Mouse (Mus musculus): ENCODE data around the gene Fbxl3.

Fbxl3 gene

DNA sequence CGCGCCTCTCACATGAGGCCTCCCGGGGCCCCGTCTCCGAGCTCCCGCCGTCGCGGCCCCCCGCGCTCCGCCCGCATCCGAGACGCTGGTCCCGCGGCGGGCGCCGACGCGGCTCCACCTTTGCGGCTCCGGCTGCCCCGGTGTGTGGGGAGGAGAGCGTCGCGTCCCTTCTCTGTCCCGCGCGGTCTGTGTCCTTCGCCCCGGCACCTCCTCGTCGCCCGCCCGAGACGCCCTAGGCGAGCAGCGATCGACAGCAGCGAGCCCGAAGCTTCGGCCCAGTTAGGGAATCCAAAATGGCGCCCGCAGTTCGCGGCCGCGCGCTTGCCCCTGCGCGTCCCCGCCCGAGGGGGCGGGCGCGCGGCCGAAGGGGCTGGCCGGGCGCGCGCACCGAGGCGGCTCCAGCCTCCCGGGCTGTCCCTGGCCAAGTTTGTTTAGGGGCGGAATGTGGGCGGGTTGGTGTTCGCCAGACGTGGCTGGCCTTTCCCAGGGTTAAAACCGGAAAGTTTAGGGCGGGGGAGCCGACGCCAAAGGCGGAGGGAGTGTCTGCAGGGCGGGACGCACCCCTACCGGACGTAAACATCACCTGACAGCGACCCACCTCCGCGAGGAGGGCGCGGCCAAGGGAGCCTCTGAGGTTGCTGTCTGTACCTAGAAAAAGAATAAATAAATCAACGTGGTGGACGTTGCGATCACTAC, at the start of gene Fbxl3:
TSS of gene Fbxl3 (minus strand) at position 329 of the 696 bp plus-strand sequence.
- peak; percentile 82 for DNase-seq (ENCODE audit: low spot score)

DNA sequence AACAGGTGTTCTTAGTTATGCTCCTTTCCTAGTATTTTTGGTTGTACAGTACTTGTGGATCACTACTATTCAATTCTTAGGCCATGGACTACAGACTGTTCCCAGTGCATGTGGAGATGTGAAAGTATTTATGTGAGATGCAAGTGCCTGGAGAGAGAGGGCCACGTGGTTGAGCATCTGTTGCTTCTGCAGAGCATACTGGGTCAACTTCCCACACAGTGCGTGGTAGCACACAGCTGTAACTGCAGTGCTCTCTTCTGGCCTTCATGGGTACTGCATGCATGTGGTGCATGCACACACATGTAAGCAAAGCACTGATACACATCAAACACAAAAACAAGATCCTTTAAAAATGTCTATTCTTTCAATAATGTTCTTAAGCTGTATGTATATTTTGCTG, 32.6 kb upstream of the Fbxl3 start:
- DNase-seq (ENCODE audit: low spot score), result no peak

DNA sequence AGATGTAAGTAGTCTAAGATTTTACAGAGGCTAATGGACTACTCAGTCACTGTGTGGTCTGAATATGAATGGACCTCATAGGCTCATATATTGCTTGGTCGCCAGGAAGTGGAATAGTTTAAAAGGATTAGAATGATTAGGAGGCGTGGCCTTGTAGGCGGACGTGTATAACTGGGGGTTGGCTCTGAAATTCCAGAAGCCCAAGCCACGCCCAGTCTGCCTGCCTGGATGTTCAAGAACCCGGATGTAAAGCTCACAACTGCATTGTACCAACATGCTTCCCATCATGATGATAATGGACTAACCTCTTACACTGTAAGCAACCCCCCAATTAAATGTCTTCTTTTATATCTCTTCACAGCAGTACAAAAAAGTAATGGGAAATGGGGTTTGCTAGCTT, 26.4 kb upstream of the Fbxl3 start:
- no peak for DNase-seq (ENCODE audit: low spot score)

DNA sequence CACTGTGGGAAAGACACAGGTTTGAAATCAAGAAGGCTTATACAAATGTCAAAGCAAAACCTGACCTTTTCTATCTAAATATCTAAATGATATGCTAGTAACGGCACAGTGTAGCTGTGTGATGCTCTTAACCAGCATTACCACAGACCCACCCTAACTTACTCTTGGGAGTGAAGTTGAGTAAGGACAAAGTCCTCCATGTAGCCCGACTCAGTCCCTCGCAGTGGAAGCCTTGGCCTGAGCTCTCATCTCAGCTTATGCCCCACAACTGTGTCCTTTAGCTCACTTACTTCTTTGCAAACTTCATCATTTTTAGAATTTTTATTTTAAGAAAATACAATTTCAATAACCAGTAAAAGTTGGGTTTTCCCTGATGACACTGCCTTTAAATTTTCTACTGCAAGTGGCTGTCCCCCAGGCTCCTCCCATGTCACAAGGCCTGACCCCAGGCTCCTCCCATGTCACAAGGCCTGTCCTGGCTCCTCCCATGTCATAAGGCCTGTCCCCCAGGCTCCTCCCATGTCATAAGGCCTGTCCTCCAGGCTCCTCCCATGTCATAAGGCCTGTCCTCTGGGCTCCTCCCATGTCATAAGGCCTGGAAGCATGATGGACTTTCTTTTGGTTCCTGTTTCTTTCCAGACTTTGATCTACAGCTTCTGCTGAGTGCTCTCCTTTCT, 15.8 kb upstream of the Fbxl3 start:
- DNase-seq (ENCODE audit: low spot score), result no peak

DNA sequence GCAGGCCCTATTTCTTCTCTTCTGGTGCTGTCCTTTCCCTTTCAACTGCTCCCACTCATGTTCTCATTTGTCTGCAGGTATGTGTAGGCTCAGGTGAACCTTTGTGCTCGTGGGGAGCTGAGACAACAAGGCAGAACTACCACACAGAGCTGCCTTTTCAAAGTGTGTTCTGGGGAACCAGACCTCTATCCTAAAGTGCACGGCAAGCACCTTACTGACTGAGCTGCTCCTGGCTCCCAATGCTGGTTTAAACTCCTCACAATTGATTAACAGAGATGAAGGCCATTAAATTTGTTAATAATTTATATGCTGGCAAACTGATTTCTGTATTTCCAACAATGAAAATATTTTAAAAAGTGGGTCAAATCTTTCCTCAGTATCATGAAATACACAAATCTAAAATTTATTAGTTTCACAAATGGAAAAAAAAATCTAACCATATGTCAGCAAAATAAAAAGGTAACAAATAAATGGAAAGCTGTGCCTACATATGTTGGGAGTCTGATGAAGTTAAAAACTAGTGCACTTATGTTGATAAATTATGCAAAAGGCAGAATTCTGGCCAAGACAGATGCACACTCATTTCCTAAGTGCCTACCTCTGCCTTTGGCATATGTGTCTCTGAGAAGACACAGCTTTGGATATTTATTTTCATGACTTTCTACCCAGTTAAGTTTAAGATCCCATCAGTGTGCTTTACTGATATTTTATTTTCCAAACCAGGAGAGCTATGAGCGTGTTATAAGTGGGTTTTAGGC, 13.4 kb upstream of the Fbxl3 start:
- no peak for DNase-seq (ENCODE audit: low spot score)

DNA sequence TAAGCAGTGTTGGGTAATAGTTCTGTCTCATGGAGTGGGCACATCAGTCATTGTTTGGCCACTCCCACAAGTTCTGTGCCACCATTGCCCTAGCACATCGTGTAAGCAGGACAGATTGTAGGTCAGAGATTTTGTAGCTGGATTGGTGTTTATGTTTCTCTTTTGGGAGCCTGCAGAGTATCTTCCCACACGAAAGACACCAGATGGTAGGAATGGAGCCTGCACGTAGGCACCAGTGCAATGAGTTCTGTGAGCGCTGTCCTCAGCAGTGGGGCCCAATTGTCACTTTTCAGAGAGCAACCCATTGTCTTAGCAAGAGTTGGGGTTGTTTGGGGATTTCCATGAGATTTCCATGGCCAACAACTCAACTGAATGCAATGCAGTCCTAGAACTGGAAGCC, 10.6 kb upstream of the Fbxl3 start:
- DNase-seq (ENCODE audit: low spot score), result no peak

DNA sequence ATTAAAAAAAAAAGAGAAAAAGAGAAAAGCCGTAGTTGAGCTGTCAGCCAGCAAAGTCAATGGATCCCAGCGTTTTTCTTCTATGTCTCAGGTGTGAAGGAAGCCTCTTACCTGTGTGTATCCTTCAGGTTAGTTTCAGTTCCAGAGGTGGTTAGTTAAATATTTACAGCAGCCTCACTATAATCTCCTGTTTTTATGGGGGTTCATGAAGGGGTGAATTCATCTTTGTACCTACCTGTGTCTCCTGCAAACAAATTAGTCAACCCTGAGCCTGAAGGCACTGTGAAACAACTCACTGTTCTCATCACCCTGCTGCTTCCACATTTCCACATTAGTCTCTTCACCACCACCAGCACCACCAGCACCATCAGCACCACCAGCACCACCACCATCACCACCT, 6.9 kb upstream of the Fbxl3 start:
- DNase-seq (ENCODE audit: low spot score), result no peak

DNA sequence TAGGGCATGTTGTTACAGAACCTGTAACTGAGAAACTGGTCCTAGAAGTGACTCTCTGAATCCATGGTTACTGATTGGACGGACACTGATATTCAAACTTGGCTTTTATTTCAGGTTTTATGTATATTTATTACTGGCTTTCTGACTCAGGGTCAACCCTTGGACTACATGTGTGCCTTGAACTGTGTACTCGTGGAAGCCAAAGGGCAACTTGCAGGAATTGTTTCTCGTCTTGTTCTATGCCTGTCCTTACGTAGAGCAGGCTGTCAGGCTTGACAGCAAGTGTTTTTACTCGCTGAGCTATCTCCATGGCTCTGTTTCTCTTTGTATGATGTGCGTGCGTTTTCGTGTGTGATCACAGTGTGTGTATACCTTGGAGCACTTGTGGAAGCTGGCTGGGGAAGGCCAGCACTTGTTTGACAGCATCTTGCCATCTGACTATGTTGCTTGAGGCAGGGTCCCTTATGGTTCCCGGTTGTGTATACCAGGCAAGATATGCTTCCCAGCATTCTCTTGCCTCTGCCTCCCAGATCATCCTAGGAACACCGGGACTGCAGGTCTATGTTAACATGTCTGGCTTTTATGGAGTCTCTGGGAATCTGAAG, 3.5 kb upstream of the Fbxl3 start:
- DNase-seq (ENCODE audit: low spot score), result no peak

DNA sequence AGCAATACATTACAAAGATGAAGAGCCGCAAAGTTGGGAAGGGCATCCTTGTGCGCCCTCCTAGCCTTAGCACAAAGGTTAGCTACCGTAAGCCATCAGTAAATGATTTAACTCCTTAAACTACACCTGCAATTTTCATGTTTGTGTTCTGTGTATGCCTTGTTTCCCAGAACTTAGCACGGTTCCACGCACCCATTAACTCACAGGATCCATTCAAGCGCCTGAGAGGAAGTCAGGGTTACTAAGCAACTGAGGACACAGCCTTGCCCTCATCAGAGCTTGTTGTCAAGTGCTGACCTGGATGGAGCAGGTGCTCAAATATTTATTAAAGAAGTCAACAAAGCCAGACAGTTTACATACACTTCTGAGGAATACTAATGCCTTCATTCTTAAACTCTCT, 2.9 kb upstream of the Fbxl3 start:
- no peak for DNase-seq (ENCODE audit: low spot score)

DNA sequence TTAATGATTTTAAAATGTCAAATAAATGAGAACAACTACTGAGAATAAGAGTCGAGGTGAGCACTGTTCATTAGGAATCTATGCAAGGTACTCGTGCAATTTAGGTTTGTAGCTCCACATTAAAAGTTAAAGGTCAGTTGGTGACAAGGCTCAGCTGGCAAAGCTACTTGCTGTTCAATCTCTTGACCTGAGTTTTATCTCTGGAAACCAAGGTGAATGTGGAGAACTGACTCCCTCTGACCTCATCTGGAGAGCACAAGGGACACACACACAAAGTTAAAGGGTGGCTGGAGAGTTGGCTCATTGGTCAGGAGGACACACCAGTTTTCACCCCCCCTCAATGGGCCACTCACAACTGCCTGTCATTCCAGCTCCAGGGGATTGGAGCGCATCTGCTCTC, 1.8 kb upstream of the Fbxl3 start:
- DNase-seq (ENCODE audit: low spot score), result no peak

DNA sequence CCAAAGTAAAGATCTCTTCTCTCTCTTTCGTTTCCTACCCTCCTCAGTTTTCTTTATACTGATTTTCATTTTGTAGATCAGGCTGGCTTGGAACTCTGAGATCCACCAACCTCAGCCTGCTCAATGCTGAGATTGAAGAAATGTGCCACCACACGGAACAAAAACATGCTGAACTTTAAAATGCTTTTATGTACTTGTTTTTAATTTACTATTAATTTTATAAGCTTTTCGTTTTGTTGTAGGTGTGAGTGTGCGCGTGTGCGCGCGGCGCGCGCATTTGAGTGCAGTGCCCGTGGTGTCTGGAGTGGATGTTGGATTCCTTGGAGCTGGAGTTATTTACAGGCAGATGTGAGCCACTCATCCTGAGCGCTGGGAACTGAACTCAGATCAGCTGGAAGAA, 930 bp upstream of the Fbxl3 start:
- DNase-seq (ENCODE audit: low spot score), result no peak

DNA sequence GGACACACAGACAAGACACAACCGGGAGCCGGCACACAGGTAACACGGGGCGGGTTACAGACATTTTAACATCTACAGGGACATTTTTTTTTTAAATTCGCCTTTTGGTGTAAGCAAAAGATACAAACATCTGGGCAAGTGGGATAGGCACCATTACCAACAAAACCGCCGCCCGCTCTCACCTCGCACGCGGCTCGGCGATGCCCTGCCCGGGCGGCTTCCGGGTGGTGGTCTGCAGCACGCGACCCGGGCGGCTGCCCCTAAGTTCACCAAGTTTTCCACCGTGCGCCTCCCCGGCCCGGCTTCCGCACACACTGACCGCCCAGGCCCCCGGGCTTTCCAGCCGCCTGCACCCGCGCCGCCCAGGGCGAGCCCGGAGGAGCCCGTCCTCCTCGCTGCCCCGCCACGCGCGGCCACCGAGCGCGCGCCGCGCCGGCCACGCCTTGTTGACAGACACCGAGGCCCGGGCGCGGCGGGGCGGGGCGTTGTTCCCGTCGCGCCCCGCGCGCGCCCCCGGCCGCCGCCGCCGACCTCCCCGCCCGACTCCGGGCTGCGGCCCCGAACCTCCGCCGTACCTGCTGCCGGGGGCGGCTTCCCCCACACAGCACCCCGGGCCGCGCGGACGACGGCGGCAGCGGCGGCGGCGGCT, 655 bp downstream of the Fbxl3 start:
- peak; percentile 74 for DNase-seq (ENCODE audit: low spot score)

DNA sequence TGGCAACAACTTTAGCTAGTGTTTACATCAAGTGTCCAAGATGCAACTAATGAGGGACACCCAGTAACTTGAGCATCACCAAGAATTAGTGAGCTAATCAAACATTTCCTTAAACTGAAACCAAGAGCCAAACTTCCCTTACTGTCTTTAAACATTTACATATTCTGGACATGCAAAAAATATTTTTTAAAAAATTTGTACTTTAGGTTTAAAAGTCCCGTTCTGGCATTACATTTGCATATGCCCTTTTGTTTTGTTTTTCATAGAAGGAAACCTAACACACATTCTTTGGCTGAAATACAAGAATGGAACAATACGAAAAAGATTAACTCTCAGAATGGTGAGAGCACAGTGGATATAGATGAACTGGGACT, 1.2 kb downstream of the Fbxl3 start:
- DNase-seq (ENCODE audit: low spot score), result no peak

DNA sequence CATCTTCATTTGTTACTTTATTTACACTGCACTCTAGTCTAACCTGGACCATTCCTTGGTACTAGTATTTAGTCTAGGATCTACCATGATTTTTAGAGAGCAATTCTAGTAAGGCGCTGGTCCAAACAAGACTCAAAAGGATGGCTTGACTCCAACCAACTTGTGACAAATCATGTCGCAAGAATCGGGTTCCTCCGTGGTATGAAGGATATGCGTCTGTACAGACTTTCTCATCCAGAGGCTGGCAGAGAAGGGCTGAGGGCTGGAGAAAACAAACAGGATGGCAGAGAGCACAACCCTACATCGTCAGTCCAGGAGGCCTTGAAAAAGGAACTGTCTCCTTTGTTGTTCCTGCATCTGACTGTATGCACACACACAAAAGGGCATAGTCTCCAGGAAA, 2.7 kb downstream of the Fbxl3 start:
- DNase-seq (ENCODE audit: low spot score), result no peak

DNA sequence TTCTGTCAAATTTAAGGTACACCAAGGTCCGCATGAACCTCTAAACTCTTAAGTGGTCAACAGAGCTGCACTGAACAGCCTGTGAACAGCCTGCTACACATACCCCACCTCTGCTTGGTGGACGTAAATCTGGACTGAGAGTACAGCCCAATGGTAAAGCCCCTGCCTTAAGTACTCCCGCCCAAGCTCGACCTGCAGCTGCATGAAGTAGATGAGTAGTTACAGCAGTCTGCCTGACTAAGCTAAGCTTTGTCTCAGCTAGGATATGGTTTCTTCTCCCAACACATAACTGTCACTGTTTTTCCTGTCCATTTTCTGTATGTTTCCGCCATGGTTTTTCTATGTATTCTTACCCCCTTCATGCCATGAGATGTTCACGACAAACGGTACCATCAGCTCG, 3.5 kb downstream of the Fbxl3 start:
- no peak for DNase-seq (ENCODE audit: low spot score)

DNA sequence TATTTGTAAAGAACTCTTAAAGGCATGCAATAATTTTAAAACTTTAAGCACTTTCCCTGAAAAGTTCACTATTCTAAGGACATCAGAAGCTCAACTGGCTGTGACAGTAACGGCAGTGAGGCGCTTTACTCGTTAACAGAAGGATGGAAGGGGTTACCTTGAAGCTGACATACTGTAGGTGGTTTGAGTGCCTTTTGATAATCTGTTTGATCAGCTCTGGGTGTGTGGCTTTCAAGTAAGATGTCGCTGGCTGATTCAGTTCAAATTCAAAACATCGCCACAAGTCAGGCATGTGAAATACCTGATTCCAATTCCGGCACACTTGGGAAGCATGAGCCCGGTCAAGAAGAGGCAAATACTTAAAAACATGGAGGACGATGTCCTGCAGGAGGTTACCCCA, 4.3 kb downstream of the Fbxl3 start:
- no peak for DNase-seq (ENCODE audit: low spot score)

DNA sequence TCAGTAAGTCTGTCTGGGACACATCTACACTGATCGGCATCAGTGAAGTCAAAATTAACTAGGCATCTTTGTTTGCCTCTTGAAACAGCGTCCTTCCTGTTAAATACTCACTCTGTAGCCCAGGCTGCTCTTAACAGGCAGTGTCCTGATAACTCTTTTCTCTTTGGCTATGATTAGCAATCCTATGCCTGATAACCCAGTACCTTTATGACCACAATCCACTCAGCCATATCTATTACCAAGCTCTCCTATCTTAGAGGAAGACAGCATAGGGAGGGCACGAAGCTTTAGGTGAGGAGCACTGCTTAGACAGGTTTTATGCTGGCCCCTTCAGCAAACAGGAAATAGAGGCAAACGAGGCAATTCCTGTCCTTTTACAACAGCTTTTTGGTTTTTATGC, 5.7 kb downstream of the Fbxl3 start:
- DNase-seq (ENCODE audit: low spot score), result no peak

DNA sequence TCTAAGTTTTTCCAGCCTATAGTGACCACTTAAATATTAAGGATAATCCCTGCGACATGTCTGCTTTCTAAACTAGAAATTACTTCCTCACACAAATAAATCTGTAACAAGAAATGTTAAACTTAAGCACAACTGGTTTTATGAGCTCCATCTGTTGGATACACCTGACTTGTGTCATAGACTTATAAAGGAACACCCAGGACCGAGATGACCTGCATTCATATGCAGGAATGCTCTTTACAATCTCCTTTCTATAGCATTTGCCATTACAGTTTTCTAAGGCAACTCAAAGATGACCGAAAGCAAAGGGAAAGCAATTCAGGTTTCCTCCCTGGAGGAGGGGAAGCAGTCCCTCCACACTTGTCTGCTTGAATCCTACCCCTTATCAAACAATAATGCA, 6.1 kb downstream of the Fbxl3 start:
- DNase-seq (ENCODE audit: low spot score), result no peak

DNA sequence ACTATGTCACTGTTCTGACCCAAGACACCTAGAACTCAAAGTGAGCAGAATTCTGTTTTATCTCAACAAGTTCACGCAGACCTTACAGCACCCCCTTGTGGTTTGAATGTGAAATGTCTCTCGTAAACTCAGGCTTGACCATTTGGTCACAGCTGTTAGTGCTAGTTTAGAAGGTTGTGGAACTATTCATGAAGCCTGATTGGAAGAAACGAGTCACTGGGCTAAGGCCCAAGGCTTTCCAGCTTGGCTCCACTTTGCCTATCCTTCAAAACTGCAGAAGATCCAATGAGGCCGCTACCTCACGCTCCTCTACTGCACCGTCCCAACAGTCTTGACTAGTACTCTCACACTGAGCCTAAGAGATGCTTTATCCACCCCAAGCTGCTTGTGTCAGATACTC, 10.7 kb downstream of the Fbxl3 start:
- DNase-seq (ENCODE audit: low spot score), result peak; percentile 35

DNA sequence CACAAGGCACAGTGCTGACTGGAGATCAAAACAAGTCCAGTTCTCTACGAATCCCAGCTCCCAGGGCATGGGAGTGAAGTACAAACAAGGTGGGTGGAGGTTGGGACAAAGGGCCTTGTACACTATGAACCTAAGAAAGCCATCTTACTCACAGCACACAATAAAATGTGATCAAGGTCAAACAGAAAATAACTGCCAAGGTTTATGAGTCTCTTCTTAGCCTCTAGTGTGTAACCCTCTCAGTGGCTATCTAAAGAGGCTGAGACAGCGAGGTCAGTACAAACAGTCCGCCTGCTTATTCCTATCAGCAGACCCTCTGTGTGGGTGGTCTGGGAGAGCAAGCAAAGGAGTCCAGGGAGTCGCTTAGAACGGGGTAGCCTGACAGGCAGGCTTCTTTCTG, 11.5 kb downstream of the Fbxl3 start:
- no peak for DNase-seq (ENCODE audit: low spot score)

DNA sequence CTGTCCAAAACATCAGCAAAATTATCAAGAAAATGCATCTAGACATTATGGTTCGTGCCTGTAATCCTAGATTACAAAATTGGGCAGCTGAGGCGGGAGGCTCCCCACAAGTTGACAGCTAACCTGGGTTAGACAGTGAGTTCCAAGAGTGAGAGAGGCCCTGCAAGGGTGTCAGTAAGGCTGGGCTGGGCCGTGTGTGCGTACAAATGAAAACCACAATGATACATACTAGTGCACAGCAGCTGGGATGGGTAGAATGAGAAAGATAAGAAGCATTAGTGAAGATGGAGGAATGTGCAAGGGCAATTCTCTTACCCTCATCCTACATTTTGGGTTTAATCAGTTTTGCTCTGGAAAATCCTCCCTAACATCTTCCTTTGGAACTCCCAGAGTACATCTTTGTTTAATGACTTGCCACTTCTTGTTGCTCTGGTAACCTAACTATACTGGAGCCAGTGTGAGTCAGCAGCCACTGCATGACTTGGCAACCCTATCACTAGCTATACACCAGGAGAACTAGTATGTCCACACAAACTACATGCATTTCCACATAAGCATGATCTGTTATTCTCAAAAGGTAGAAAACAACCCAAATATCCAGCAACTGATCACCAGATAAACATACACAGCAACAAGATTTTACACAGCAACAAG, 12.6 kb downstream of the Fbxl3 start:
- DNase-seq (ENCODE audit: low spot score), result no peak
